Mouse (Mus musculus) ES-CJ7 (cell line): ENCODE measurements around the gene Chmp2b.

Source experiments
- DNase-seq: peaks from one replicate; pipeline ENCODE4 v3.0.0; 2011; ENCODE audit warnings: low read depth, low spot score

The Chmp2b gene

GRCm38 (mm10) chr16:65561963-65562863 lies at the start of gene Chmp2b:
Gene Chmp2b (minus strand): TSS chr16:65562726.
- peak; percentile 89 for DNase-seq

- DNase-seq: no peak
These were observed 49.2 kb upstream of the Chmp2b start for GRCm38 (mm10) chr16:65611678-65612077.

GRCm38 (mm10) chr16:65600798-65601197 lies 38.3 kb upstream of the Chmp2b start:
- no peak for DNase-seq

GRCm38 (mm10) chr16:65586111-65586865 lies 23.8 kb upstream of the Chmp2b start:
- no peak for DNase-seq

- no peak for DNase-seq
These were observed 23.2 kb upstream of the Chmp2b start for GRCm38 (mm10) chr16:65585699-65586098.

GRCm38 (mm10) chr16:65577298-65578029 lies 14.9 kb upstream of the Chmp2b start:
- no peak for DNase-seq

GRCm38 (mm10) chr16:65568853-65569252 lies 6.3 kb upstream of the Chmp2b start:
- DNase-seq: no peak

- DNase-seq: no peak
These were observed 2.4 kb upstream of the Chmp2b start for GRCm38 (mm10) chr16:65564951-65565350.

- DNase-seq: no peak
These were observed 1.8 kb upstream of the Chmp2b start for GRCm38 (mm10) chr16:65564306-65564705.

- DNase-seq: no peak
These were observed 309 bp upstream of the Chmp2b start for GRCm38 (mm10) chr16:65562864-65563206.

GRCm38 (mm10) chr16:65560996-65561962 lies 1.2 kb downstream of the Chmp2b start:
- peak; percentile 4 for DNase-seq

GRCm38 (mm10) chr16:65559591-65559990 lies 2.9 kb downstream of the Chmp2b start:
- no peak for DNase-seq

- no peak for DNase-seq
These were observed 5.2 kb downstream of the Chmp2b start for GRCm38 (mm10) chr16:65557369-65557768.

- DNase-seq: no peak
These were observed 8.3 kb downstream of the Chmp2b start for GRCm38 (mm10) chr16:65554267-65554666.

GRCm38 (mm10) chr16:65550814-65551213 lies 11.7 kb downstream of the Chmp2b start:
- no peak for DNase-seq

GRCm38 (mm10) chr16:65548960-65549359 lies 13.6 kb downstream of the Chmp2b start:
- DNase-seq: no peak

GRCm38 (mm10) chr16:65543676-65544293 lies 18.7 kb downstream of the Chmp2b start:
- no peak for DNase-seq

- peak; percentile 57 for DNase-seq
These were observed 29.1 kb downstream of the Chmp2b start for GRCm38 (mm10) chr16:65533315-65533999.

GRCm38 (mm10) chr16:65531663-65532062 lies 30.9 kb downstream of the Chmp2b start:
- DNase-seq: no peak

GRCm38 (mm10) chr16:65529589-65529988 lies 32.9 kb downstream of the Chmp2b start:
- DNase-seq: peak; percentile 71
